Mouse (Mus musculus) MEL (cell line): ENCODE results near the gene Gtf2a1.
"Not testable (repeated sequence)": the region's sequence is repeated elsewhere in the genome, so short reads cannot be mapped to it uniquely, and the experiment has no call there.

Experiments used
- CTCF ChIP-seq, 3 experiments: IDR thresholded peaks in 2 of 3; conservative IDR thresholded peaks in 1 of 3; 2 replicates each; pipeline ENCODE4 v1.5.1; 2011 to 2012; ENCODE audit warnings: low read length in 3 of 3, low read depth in 2 of 3, mild to moderate bottlenecking in 2 of 3, improper control_type of control experiment in 1 of 3, inconsistent platforms in 1 of 3, mixed read lengths in 1 of 3, moderate library complexity in 1 of 3; ENCODE audit not compliant: control insufficient read depth in 1 of 3, insufficient read depth in 1 of 3, poor library complexity in 1 of 3, severe bottlenecking in 1 of 3
- EP300 ChIP-seq, 2 experiments: IDR thresholded peaks; 2 replicates each; pipeline ENCODE4 v1.6.1; 2011; ENCODE audit warnings: improper control_type of control experiment in 2 of 2, low read length in 2 of 2, low read depth in 1 of 2, mild to moderate bottlenecking in 1 of 2
- MAX ChIP-seq: IDR thresholded peaks from 2 replicates; pipeline ENCODE4 v1.6.1; 2011; ENCODE audit warnings: low read length, improper control_type of control experiment
- NELFE ChIP-seq: IDR thresholded peaks from 2 replicates; pipeline ENCODE4 v1.6.1; 2011; ENCODE audit warnings: low read depth, low read length, improper control_type of control experiment
- POLR2A ChIP-seq, 2 experiments: IDR thresholded peaks; 2 replicates each; pipeline ENCODE4 v1.6.1; 2011 to 2012; ENCODE audit warnings: low read length in 2 of 2, mild to moderate bottlenecking in 2 of 2, control low read depth in 1 of 2, improper control_type of control experiment in 1 of 2, low read depth in 1 of 2, moderate library complexity in 1 of 2; ENCODE audit not compliant: control insufficient read depth in 1 of 2, insufficient read depth in 1 of 2, poor library complexity in 1 of 2
- SMC3 ChIP-seq: IDR thresholded peaks from 2 replicates; pipeline ENCODE4 v1.6.1; 2011; ENCODE audit warnings: low read depth, low read length, improper control_type of control experiment
- UBTF ChIP-seq: IDR thresholded peaks from 2 replicates; pipeline ENCODE4 v1.6.1; 2012; ENCODE audit warnings: low read depth, mild to moderate bottlenecking, inconsistent platforms, low read length, improper control_type of control experiment, moderate library complexity, borderline replicate concordance; ENCODE audit not compliant: insufficient read depth
- USF1 ChIP-seq: IDR thresholded peaks from 2 replicates; pipeline ENCODE4 v1.6.1; 2014; ENCODE audit warnings: low read depth, mild to moderate bottlenecking, inconsistent platforms, low read length, improper control_type of control experiment, moderate library complexity
- USF2 ChIP-seq, 2 experiments: IDR thresholded peaks; 2 replicates each; pipeline ENCODE4 v1.6.1; 2011 to 2012; ENCODE audit warnings: improper control_type of control experiment in 2 of 2, low read length in 2 of 2, borderline replicate concordance in 1 of 2, inconsistent platforms in 1 of 2, low read depth in 1 of 2, mild to moderate bottlenecking in 1 of 2; ENCODE audit not compliant: insufficient read depth in 1 of 2
- ZMIZ1 ChIP-seq: IDR thresholded peaks from 2 replicates; pipeline ENCODE4 v1.6.1; 2012; ENCODE audit warnings: low read depth, mild to moderate bottlenecking, inconsistent platforms, low read length, improper control_type of control experiment, moderate library complexity

DNA sequence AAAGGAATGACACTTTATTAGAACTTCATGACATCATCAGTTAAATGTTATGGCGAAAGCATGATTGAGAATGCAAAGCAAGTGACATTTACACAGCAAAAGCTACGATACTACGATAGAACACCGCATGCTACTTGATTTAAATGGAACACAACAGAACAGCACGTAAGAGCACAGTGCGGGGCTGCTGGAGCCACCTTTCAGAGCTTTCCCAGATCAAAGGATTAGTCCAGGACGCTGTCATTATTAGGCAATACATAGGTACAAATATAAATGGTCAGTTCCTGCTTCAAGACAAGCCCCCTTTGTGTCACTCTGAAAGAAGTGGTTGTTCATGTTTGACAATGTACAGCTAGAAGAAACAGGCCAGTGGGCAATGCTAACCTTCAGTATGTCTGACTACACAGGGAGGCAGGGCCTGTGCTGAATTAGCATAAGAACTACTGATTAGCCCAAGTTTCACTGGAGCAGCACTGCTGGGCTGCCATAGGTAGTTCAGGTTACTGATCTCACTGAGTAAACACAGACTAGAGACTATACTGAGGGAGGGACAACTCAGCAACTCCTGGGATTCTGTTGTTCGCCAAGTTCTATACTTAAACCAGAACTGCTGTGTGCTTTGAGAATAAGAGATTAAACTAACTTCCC lies 32.8 kb downstream of the Gtf2a1 start:
- not testable (repeated sequence) for TF ChIP-seq CTCF (IDR thresholded peaks at IDR 0.05 in 2 of 3, conservative IDR thresholded peaks at IDR 0.05 in 1 of 3; ENCODE audit: control insufficient read depth in 1 of 3, insufficient read depth in 1 of 3, low read depth in 2 of 3, low read length in 3 of 3, poor library complexity in 1 of 3, severe bottlenecking in 1 of 3); ZMIZ1; EP300 (IDR thresholded peaks at IDR 0.05; ENCODE audit: low read depth in 1 of 2, low read length in 2 of 2); POLR2A (IDR thresholded peaks at IDR 0.05; ENCODE audit: control insufficient read depth in 1 of 2, insufficient read depth in 1 of 2, low read depth in 1 of 2, low read length in 2 of 2, poor library complexity in 1 of 2); USF1; NELFE; SMC3; MAX; USF2 (IDR thresholded peaks at IDR 0.05; ENCODE audit: borderline replicate concordance in 1 of 2, insufficient read depth in 1 of 2, low read depth in 1 of 2, low read length in 2 of 2); UBTF
